In genomic region chrX:49287700-49288563, GRCm38 (mm10) we compare ENCODE assay signal across 8 mouse cellular contexts. TPM values are rescaled to one million over a fixed set of nuclear protein-coding genes. Genes with fewer than 3 reads are reported as not detected.
A peak's percentile ranks its signal among the peaks of the same experiment; 100 is the strongest.
DNase-seq lines count a peak whose midpoint lies in the region; ATAC-seq and TF ChIP-seq lines count a peak whose summit lies in the region.

Gene Enox2 (minus strand): TSS chrX:49288259.

- H3K4me3 ChIP-seq in C2C12 (ENCODE audit: insufficient read depth, poor library complexity, severe bottlenecking) (peak within 1 kb of the TSS; percentile 37), myocyte (peak within 1 kb of the TSS; percentile 36)
- peak within 1 kb of the TSS; percentile 76 for H3K4me3 ChIP-seq in erythroblast, embryonic 14.5 days (replicated peaks)
- H3K4me3 ChIP-seq in heart, embryonic 11.5 days (ENCODE audit: low read depth, low read length) = peak within 1 kb of the TSS; percentile 53
- H3K4me3 ChIP-seq in kidney, embryonic 16.5 days (ENCODE audit: low read length) = peak within 1 kb of the TSS; percentile 62
- peak within 1 kb of the TSS; percentile 100 for H3K4me3 ChIP-seq in liver, adult 2 months (ENCODE audit: insufficient read depth, low read depth, low read length)

- H3K79me2 ChIP-seq in C2C12 (ENCODE audit: control insufficient read depth, insufficient read depth) (no peaks in the 10 kb centered on the region), myocyte (ENCODE audit: control insufficient read depth, insufficient read depth) (no peaks in the 10 kb centered on the region)
- no peaks in the 10 kb centered on the region for H3K79me2 ChIP-seq in liver, adult 2 months (ENCODE audit: control insufficient read depth, insufficient read depth, low read length)

- H3K27me3 ChIP-seq in C2C12 (ENCODE audit: control insufficient read depth, insufficient read depth, insufficient read length) (no peaks in the 10 kb centered on the region), myocyte (ENCODE audit: control insufficient read depth, insufficient read depth, insufficient read length) (no peaks in the 10 kb centered on the region)
- H3K27me3 ChIP-seq in erythroblast, embryonic 14.5 days (ENCODE audit: control insufficient read depth) = no peaks in the 10 kb centered on the region
- H3K27me3 ChIP-seq in heart, embryonic 11.5 days (ENCODE audit: control insufficient read depth, insufficient read depth, low read length) = no peaks in the 10 kb centered on the region
- H3K27me3 ChIP-seq in kidney, embryonic 16.5 days (ENCODE audit: insufficient read depth, low read length) = no peaks in the 10 kb centered on the region
- H3K27me3 ChIP-seq in liver, adult 2 months (ENCODE audit: control insufficient read depth, insufficient read depth, low read length) = no peaks in the 10 kb centered on the region
- H3K27me3 ChIP-seq in splenic B cell, adult 2 months (ENCODE audit: control insufficient read depth, insufficient read depth, low read length, poor library complexity, severe bottlenecking) = no peaks in the 10 kb centered on the region

- WGBS in heart, embryonic 11.5 days (ENCODE audit: insufficient replicate concordance) = 22% methylated on average over 23 of the region's 26 CpGs
- 35% methylated on average over 19 of the region's 26 CpGs for WGBS in kidney, embryonic 16.5 days
- under 1% methylated on average over 23 of the region's 26 CpGs for WGBS in liver, adult 2 months

- peak within 1 kb of the TSS; percentile 62 for H3K4me2 ChIP-seq in heart, embryonic 11.5 days
- peak within 1 kb of the TSS; percentile 45 for H3K4me2 ChIP-seq in kidney, embryonic 16.5 days (replicated peaks; ENCODE audit: low read depth, low read length)
- H3K4me2 ChIP-seq in myocyte (ENCODE audit: low read depth) = peak within 1 kb of the TSS; percentile 65

- TF ChIP-seq CTCF in C2C12 (IDR thresholded peaks at IDR 0.05; ENCODE audit: control insufficient read depth, insufficient read depth, insufficient read length) = no peak
- no peak for TF ChIP-seq CTCF in brain, embryonic 14.5 days (IDR thresholded peaks at IDR 0.05; ENCODE audit: borderline replicate concordance, extremely low read depth, insufficient read depth, insufficient read length)
- TF ChIP-seq CTCF in liver, adult 2 months (IDR thresholded peaks at IDR 0.05; ENCODE audit: low read depth, low read length) = no peak

- H3K9ac ChIP-seq in heart, embryonic 11.5 days (ENCODE audit: low read depth, low read length) = peak within 1 kb of the TSS; percentile 75
- peak within 1 kb of the TSS; percentile 74 for H3K9ac ChIP-seq in kidney, embryonic 16.5 days (replicated peaks; ENCODE audit: low read length)
- peak within 1 kb of the TSS; percentile 99 for H3K9ac ChIP-seq in liver, adult 2 months (ENCODE audit: low read depth, low read length)

- peaks cover 2% of the 10 kb centered on the region; the same call in 1 of the 2 replicates for H3K4me1 ChIP-seq in erythroblast, embryonic 14.5 days (ENCODE audit: control insufficient read depth)
- no peaks in the 10 kb centered on the region for H3K4me1 ChIP-seq in heart, embryonic 11.5 days (ENCODE audit: control insufficient read depth, insufficient read depth, low read length)
- no peaks in the 10 kb centered on the region for H3K4me1 ChIP-seq in kidney, embryonic 16.5 days (ENCODE audit: insufficient read depth, low read length)
- H3K4me1 ChIP-seq in liver, adult 2 months (ENCODE audit: control insufficient read depth, insufficient read depth, low read length) = no peaks in the 10 kb centered on the region

- H3K27ac ChIP-seq in heart, embryonic 11.5 days (ENCODE audit: low read depth, low read length) = no peak within 1 kb of the TSS
- peak within 1 kb of the TSS; percentile 80; the same call in 1 of the 2 replicates for H3K27ac ChIP-seq in kidney, embryonic 16.5 days (ENCODE audit: low read length)
- H3K27ac ChIP-seq in liver, adult 2 months (replicated peaks; ENCODE audit: insufficient read depth, low read depth, low read length) = peak within 1 kb of the TSS; percentile 98

- H3K79me3 ChIP-seq in C2C12 (ENCODE audit: low read depth) = no peaks in the 10 kb centered on the region

- peak; percentile 100 for ATAC-seq in heart, embryonic 11.5 days (replicated peaks; ENCODE audit: insufficient number of reproducible peaks, low FRiP score, low TSS enrichment)
- ATAC-seq in kidney, embryonic 16.5 days (ENCODE audit: low FRiP score, low TSS enrichment) = peak; percentile 100

- no peaks in the 10 kb centered on the region for H3K9me3 ChIP-seq in erythroblast, embryonic 14.5 days (ENCODE audit: control insufficient read depth, low read length)
- H3K9me3 ChIP-seq in heart, embryonic 11.5 days (replicated peaks; ENCODE audit: control insufficient read depth, low read length) = no peaks in the 10 kb centered on the region
- H3K9me3 ChIP-seq in kidney, embryonic 16.5 days (ENCODE audit: low read length) = no peaks in the 10 kb centered on the region

- DNase-seq in brain, embryonic 14.5 days (ENCODE audit: low read depth) = peak; percentile 98
- DNase-seq in liver, adult 2 months (ENCODE audit: extremely low read depth, low read depth, low spot score) = peak; percentile 96
- DNase-seq in splenic B cell, adult 2 months (ENCODE audit: low read depth, low spot score) = peak; percentile 73

- H3ac ChIP-seq in C2C12 (ENCODE audit: control insufficient read depth, insufficient read length, low read depth) (peak within 1 kb of the TSS; percentile 42), myocyte (ENCODE audit: control insufficient read depth, insufficient read length) (no peak within 1 kb of the TSS)

- peak; percentile 74; the same call in 1 of the 2 replicates for TF ChIP-seq POLR2A in brain, embryonic 14.5 days (IDR thresholded peaks at IDR 0.05; ENCODE audit: borderline replicate concordance, extremely low read depth, insufficient read depth, insufficient read length, poor library complexity, severe bottlenecking)
- peak; percentile 87 for TF ChIP-seq POLR2A in liver, adult 2 months (IDR thresholded peaks at IDR 0.05; ENCODE audit: extremely low read depth, insufficient read depth, low read length)
- TF ChIP-seq POLR2A in myocyte (IDR thresholded peaks at IDR 0.05; ENCODE audit: insufficient read length, low read depth) = peak; percentile 72

- no peaks in the 10 kb centered on the region for H3K36me3 ChIP-seq in C2C12 (ENCODE audit: control insufficient read depth, insufficient read depth)
- no peaks in the 10 kb centered on the region; the same call in 1 of the 2 replicates for H3K36me3 ChIP-seq in erythroblast, embryonic 14.5 days (ENCODE audit: control insufficient read depth)
- H3K36me3 ChIP-seq in heart, embryonic 11.5 days (ENCODE audit: control insufficient read depth, insufficient read depth, low read length) = no peaks in the 10 kb centered on the region
- H3K36me3 ChIP-seq in kidney, embryonic 16.5 days (ENCODE audit: insufficient read depth, low read length) = no peaks in the 10 kb centered on the region
- H3K36me3 ChIP-seq in liver, adult 2 months (ENCODE audit: control insufficient read depth, insufficient read depth, low read length) = no peaks in the 10 kb centered on the region; the same call in 1 of the 2 replicates
- no peaks in the 10 kb centered on the region for H3K36me3 ChIP-seq in myocyte (ENCODE audit: control insufficient read depth, insufficient read depth)
- H3K36me3 ChIP-seq in splenic B cell, adult 2 months (ENCODE audit: control insufficient read depth, insufficient read depth, low read length, poor library complexity, severe bottlenecking) = no peaks in the 10 kb centered on the region

TF ChIP-seq in C2C12, 6 proteins besides CTCF, POLR2A, EP300 and RAD21:
- TF ChIP-seq CEBPB (IDR thresholded peaks at IDR 0.05; ENCODE audit: low read depth) (no peak), MYOG (IDR thresholded peaks at IDR 0.05; ENCODE audit: control insufficient read depth, extremely low read depth, insufficient read length) (no peak), USF1 (IDR thresholded peaks at IDR 0.05; ENCODE audit: low read depth) (peak; percentile 78), FOSL1 (IDR thresholded peaks at IDR 0.05; ENCODE audit: insufficient read depth, low read length, poor library complexity, severe bottlenecking) (no peak), MYOD1 (IDR thresholded peaks at IDR 0.05; ENCODE audit: control insufficient read depth, insufficient read length, low read depth) (no peak)

TF ChIP-seq in myocyte, 11 proteins besides CTCF, POLR2A, EP300 and RAD21:
- TF ChIP-seq POLR2AphosphoS2 (IDR thresholded peaks at IDR 0.05; ENCODE audit: insufficient read length, low read depth) (no peak), USF1 (IDR thresholded peaks at IDR 0.05; ENCODE audit: low read depth) (peak; percentile 73), TCF12 (IDR thresholded peaks at IDR 0.05; ENCODE audit: insufficient read depth, poor library complexity, severe bottlenecking) (no peak), CEBPB (IDR thresholded peaks at IDR 0.05; ENCODE audit: insufficient read depth, poor library complexity, severe bottlenecking) (no peak)

RNA-seq across cellular contexts. Expression of gene Enox2, which starts in this region (rescaled TPM):
- polyA plus RNA-seq in C2C12 (2012; fragmentation: generic; extraction: Trizol) = 1.7 TPM
- polyA plus RNA-seq in brain, embryonic 14.5 days (2012; rRNA removed) = 8.9 and 9.3 TPM in 2 replicates
- 0.02 and 0.03 TPM in 2 replicates for polyA plus RNA-seq in erythroblast, embryonic 14.5 days (2012)
- 6.6 and 7.4 TPM in 2 replicates for polyA plus RNA-seq in heart, embryonic 11.5 days (2014; fragmentation: Nextera tagmentation; extraction: Ambion mirVana)
- 7.2 and 8.1 TPM in 2 replicates for polyA plus RNA-seq in kidney, embryonic 16.5 days (2015; fragmentation: Nextera tagmentation; extraction: Ambion mirVana)
- 9.5 and 10.6 TPM in 2 replicates for total RNA-seq in liver, adult 2 months (2014; rRNA removed)
- polyA plus RNA-seq in liver, adult 2 months (2012; rRNA removed) = 3.8 and 4.9 TPM in 2 replicates
- 3.0 TPM for polyA plus RNA-seq in myocyte (2012; fragmentation: generic; extraction: Trizol)

Comparison
In these comparisons a context has a peak if more than half of its experiments do, and no peak if none do; other contexts are left out.
1. H3K4me3 ChIP-seq: peak in every context shown above with its lines; median percentile 100 in liver, adult 2 months; 76 in erythroblast, embryonic 14.5 days; 62 in kidney, embryonic 16.5 days; 53 in heart, embryonic 11.5 days; 37 in C2C12; 36 in myocyte.